Mouse (Mus musculus) limb, embryonic 10.5 days (tissue): ENCODE results near the gene Abca8a. TPM values are rescaled to one million over a fixed set of nuclear protein-coding genes. Genes with fewer than 3 reads are reported as not detected.
"Not testable (repeated sequence)": the region's sequence is repeated elsewhere in the genome, so short reads cannot be mapped to it uniquely, and the experiment has no call there.

Experiments
- DNase-seq: peaks from one replicate; pipeline ENCODE4 v3.0.0-alpha.2; 2017; ENCODE audit warnings: low spot score
- H3K27ac ChIP-seq: fragments of 300-500 bp; sonication (generic); 2 replicates; pipeline ENCODE4 v1.5.1; 2016; ENCODE audit warnings: mild to moderate bottlenecking
- H3K27me3 ChIP-seq: fragments of 300-500 bp; sonication (generic); 2 replicates; pipeline ENCODE4 v1.6.1; 2016; ENCODE audit warnings: low read depth, mild to moderate bottlenecking; ENCODE audit not compliant: poor library complexity, severe bottlenecking
- H3K36me3 ChIP-seq: fragments of 300-500 bp; sonication (generic); 2 replicates; pipeline ENCODE4 v1.6.1; 2016; ENCODE audit warnings: mild to moderate bottlenecking, moderate library complexity
- H3K4me1 ChIP-seq: fragments of 300-500 bp; sonication (generic); 2 replicates; pipeline ENCODE4 v1.6.1; 2016
- H3K4me3 ChIP-seq: fragments of 300-500 bp; sonication (generic); 2 replicates; pipeline ENCODE4 v1.5.1; 2016; ENCODE audit warnings: mild to moderate bottlenecking, moderate library complexity
- H3K9me3 ChIP-seq: fragments of 300-500 bp; sonication (generic); replicated peaks from 2 replicates; pipeline ENCODE4 v1.6.1; 2016; ENCODE audit warnings: mild to moderate bottlenecking
- WGBS: fragments of 180-500 bp; shearing (Covaris S2); methylation state at CpG from one replicate; pipeline ENCODE4 v1.1.7; 2016; 5-methylcytosine and 5-hydroxymethylcytosine counted together
- polyA plus RNA-seq: library from polyadenylated mRNA; unstranded; fragments of >200 nt; fragmentation: Nextera tagmentation; extraction: Ambion mirVana; gene quantifications from 2 replicates; pipeline ENCODE4 v1.2.1, GENCODE M21; 2016

Gene Abca8a
- polyA plus RNA-seq, 1 experiment from 2014 or later, result not detected

- H3K9me3 ChIP-seq, result no peaks in the 10 kb centered on the region
- H3K4me3 ChIP-seq, result no peak overlapping the region
- 96% methylated on average over 2 of the region's 2 CpGs for WGBS
- no peaks in the 10 kb centered on the region for H3K36me3 ChIP-seq
- no peaks in the 10 kb centered on the region for H3K4me1 ChIP-seq
- DNase-seq, result no peak
- no peaks in the 10 kb centered on the region for H3K27me3 ChIP-seq
- H3K27ac ChIP-seq, result no peak overlapping the region
These were observed 58.0 kb downstream of the Abca8a start for GRCm38 (mm10) chr11:110037795-110038194.

- Histone ChIP-seq H3K4me3 (no peak overlapping the region), H3K27ac (no peak overlapping the region), H3K4me1 (no peaks in the 10 kb centered on the region), H3K9me3 (no peaks in the 10 kb centered on the region), H3K27me3 (no peaks in the 10 kb centered on the region), H3K36me3 (no peaks in the 10 kb centered on the region)
- WGBS, result 48% methylated on average over 7 of the region's 7 CpGs
- no peak for DNase-seq
These were observed 66.7 kb downstream of the Abca8a start for GRCm38 (mm10) chr11:110028913-110029695.

GRCm38 (mm10) chr11:110010836-110011546 lies 84.8 kb downstream of the Abca8a start:
- no peak overlapping the region for H3K27ac ChIP-seq
- H3K9me3 ChIP-seq, result no peaks in the 10 kb centered on the region
- H3K4me1 ChIP-seq, result no peaks in the 10 kb centered on the region
- no peak overlapping the region for H3K4me3 ChIP-seq
- H3K36me3 ChIP-seq, result no peaks in the 10 kb centered on the region
- 92% methylated on average over 2 of the region's 2 CpGs for WGBS
- no peaks in the 10 kb centered on the region for H3K27me3 ChIP-seq
- no peak for DNase-seq

GRCm38 (mm10) chr11:109995624-109996023 lies 100.2 kb downstream of the Abca8a start, which contains the start of gene Abca8b:
Gene Abca8b (minus strand): TSS chr11:109995845.
- H3K36me3 ChIP-seq, result no peaks in the 10 kb centered on the region
- peak within 1 kb of the TSS; percentile 81 for H3K27ac ChIP-seq
- peak; percentile 88 for DNase-seq
- H3K4me1 ChIP-seq, result peaks cover 23% of the 10 kb centered on the region
- no peaks in the 10 kb centered on the region for H3K9me3 ChIP-seq
- under 1% methylated on average over 15 of the region's 15 CpGs for WGBS
- peak within 1 kb of the TSS; percentile 51 for H3K4me3 ChIP-seq
- H3K27me3 ChIP-seq, result no peaks in the 10 kb centered on the region

GRCm38 (mm10) chr11:109995013-109995412 lies 100.8 kb downstream of the Abca8a start:
- Histone ChIP-seq H3K4me3 (peak overlapping the region; percentile 51), H3K4me1 (peaks cover 23% of the 10 kb centered on the region), H3K36me3 (no peaks in the 10 kb centered on the region), H3K27me3 (no peaks in the 10 kb centered on the region), H3K9me3 (no peaks in the 10 kb centered on the region), H3K27ac (peak overlapping the region; percentile 81)
- DNase-seq, result peak; percentile 57
- under 1% methylated on average over 3 of the region's 3 CpGs for WGBS

- Histone ChIP-seq H3K4me3 (peak overlapping the region; percentile 51; the same call in 1 of the 2 replicates), H3K4me1 (peaks cover 23% of the 10 kb centered on the region), H3K9me3 (no peaks in the 10 kb centered on the region), H3K27me3 (no peaks in the 10 kb centered on the region), H3K36me3 (no peaks in the 10 kb centered on the region), H3K27ac (peak overlapping the region; percentile 81)
- 54% methylated on average over 6 of the region's 6 CpGs for WGBS
- no peak for DNase-seq
These were observed 101.8 kb downstream of the Abca8a start for GRCm38 (mm10) chr11:109994014-109994413.

- WGBS, result 88% methylated on average over 3 of the region's 3 CpGs
- no peak overlapping the region for H3K27ac ChIP-seq
These were observed 104.5 kb downstream of the Abca8a start for GRCm38 (mm10) chr11:109991270-109991669.

GRCm38 (mm10) chr11:109990256-109990655 lies 105.5 kb downstream of the Abca8a start:
- H3K27ac ChIP-seq, result no peak overlapping the region
- H3K4me3 ChIP-seq, result no peak overlapping the region
- WGBS, result 98% methylated on average over 2 of the region's 2 CpGs
- DNase-seq, result no peak
- no peaks in the 10 kb centered on the region for H3K9me3 ChIP-seq
- no peaks in the 10 kb centered on the region for H3K36me3 ChIP-seq
- H3K4me1 ChIP-seq, result peaks cover 34% of the 10 kb centered on the region
- H3K27me3 ChIP-seq, result no peaks in the 10 kb centered on the region

More at GRCm38 (mm10) chr11:109991270-109991669, 104.5 kb downstream of the Abca8a start:
- DNase-seq, result no peak
- Histone ChIP-seq H3K27me3 (no peaks in the 10 kb centered on the region), H3K36me3 (no peaks in the 10 kb centered on the region), H3K9me3 (no peaks in the 10 kb centered on the region), H3K4me3 (no peak overlapping the region), H3K4me1 (peaks cover 36% of the 10 kb centered on the region)

- Histone ChIP-seq H3K36me3 (no peaks in the 10 kb centered on the region), H3K4me3 (no peak overlapping the region), H3K4me1 (peaks cover 20% of the 10 kb centered on the region), H3K9me3 (no peaks in the 10 kb centered on the region), H3K27me3 (no peaks in the 10 kb centered on the region), H3K27ac (no peak overlapping the region; the same call in 1 of the 2 replicates)
- no peak for DNase-seq
- WGBS, result 61% methylated on average over 1 of the region's 1 CpGs
These were observed 107.6 kb downstream of the Abca8a start for GRCm38 (mm10) chr11:109988164-109988563.

- not testable (repeated sequence) for H3K36me3 ChIP-seq, H3K9me3 ChIP-seq, H3K4me3 ChIP-seq, H3K27me3 ChIP-seq
- WGBS, result 43% methylated on average over 11 of the region's 11 CpGs
- DNase-seq, result peak; percentile 31
- Histone ChIP-seq H3K27ac (peak overlapping the region; percentile 80), H3K4me1 (peaks cover 20% of the 10 kb centered on the region)
These were observed 108.2 kb downstream of the Abca8a start for GRCm38 (mm10) chr11:109987460-109988072.

- H3K27ac ChIP-seq, result no peak overlapping the region
- no peaks in the 10 kb centered on the region for H3K9me3 ChIP-seq
- no peaks in the 10 kb centered on the region for H3K27me3 ChIP-seq
- H3K36me3 ChIP-seq, result peaks cover 6% of the 10 kb centered on the region
- H3K4me3 ChIP-seq, result no peak overlapping the region
- H3K4me1 ChIP-seq, result peaks cover 11% of the 10 kb centered on the region
- DNase-seq, result no peak
- 89% methylated on average over 2 of the region's 2 CpGs for WGBS
These were observed 113.9 kb downstream of the Abca8a start for GRCm38 (mm10) chr11:109981872-109982271.
